Mouse (Mus musculus) olfactory bulb, adult 2 months (tissue): ENCODE results near the gene Lmnb2.

Experiments used
- CTCF ChIP-seq: fragments of 200-500 bp; IDR thresholded peaks from 2 replicates; pipeline ENCODE4 v1.5.1; 2012; ENCODE audit warnings: low read depth, mild to moderate bottlenecking, low read length, moderate library complexity; ENCODE audit not compliant: insufficient read depth
- POLR2A ChIP-seq: fragments of 200-500 bp; IDR thresholded peaks from 2 replicates; pipeline ENCODE4 v1.6.1; 2012; ENCODE audit warnings: mild to moderate bottlenecking, low read depth, low read length, moderate library complexity; ENCODE audit not compliant: insufficient read depth

DNA sequence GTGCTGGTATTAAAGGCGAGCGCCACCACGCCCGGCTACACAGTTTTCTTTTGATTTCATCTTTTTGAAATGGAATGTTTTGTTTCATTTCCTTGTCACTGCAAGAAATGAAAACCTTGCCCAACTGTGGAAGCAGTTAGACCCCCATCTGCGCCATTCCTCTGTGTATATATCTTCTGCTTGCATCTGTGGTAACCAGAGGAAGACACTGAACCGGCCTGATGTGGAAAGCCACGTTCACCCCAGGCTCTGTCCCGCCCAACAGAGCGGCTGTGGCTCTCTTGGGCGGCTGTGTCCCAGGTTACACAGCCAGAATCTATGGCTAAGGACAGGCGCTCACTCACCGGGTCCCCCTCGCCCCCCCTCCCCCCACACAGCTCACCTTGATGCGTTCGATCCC is 34.4 kb upstream of the Lmnb2 start:
- TF ChIP-seq CTCF (no peak), POLR2A (no peak)
